Mouse (Mus musculus): ENCODE measurements around the gene Vtn.

The Vtn gene

DNA sequence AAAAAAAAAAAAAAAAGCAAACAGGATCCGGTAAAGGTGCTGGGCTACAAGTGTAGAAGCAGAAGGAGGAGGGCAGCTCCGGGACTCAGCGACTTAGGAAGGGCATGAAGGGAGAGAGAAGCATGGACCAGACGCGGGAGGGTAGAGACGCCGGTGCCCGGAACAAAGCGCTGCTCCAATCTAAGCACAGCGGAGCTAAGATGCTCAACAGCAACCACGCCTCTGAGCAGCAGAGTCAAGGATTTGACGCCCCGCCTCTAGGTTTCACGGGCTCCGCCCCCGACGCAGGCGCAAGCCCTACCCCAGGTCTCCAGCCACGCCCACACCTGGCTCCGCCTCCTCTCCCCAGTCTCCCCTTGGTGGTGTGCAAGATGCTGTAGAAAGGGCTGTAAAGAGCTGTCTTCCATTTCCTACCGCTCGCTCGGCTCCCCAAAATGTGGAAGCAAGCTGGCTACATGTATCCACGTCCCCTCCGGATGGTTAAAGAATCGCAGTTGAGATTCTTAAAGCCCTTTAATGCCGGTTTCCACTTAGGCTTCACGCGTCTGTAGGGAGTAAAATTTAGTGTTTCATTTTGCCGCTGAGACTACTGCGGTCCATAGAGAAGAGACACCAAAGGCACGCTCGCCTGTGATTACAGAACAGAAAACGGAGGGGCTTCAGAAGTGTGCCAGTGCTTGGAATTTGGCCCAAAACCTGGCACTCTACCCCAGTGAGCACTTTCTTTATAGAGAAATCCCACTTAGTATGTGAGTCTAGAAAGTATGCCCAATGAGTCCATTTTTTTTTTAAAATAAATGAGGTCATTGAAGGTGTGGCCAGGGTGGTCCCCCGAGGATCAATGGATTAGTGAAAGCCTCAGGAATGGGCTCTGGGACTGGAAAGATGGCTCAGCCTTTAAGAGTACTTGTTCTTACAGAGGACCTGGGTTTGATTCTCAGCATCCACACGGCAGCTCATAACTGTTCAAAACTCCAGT lies 1.1 kb upstream of the Vtn start, which contains the start of gene Sarm1:
Gene Sarm1, minus strand, starts transcription at position 211 of the 979 bp plus-strand sequence.
- in situ Hi-C loops (cut with MboI; ENCODE audit: low sequenced_read_pairs) = no loop called here

- in situ Hi-C loops (cut with MboI; ENCODE audit: low sequenced_read_pairs) = no loop called here
Observed at GRCm38 (mm10) chr11:78499543-78499942, 652 bp downstream of the Vtn start.

GRCm38 (mm10) chr11:78500623-78501202 lies 1.8 kb downstream of the Vtn start:
- in situ Hi-C loops (cut with MboI; ENCODE audit: low sequenced_read_pairs) = no loop called here

GRCm38 (mm10) chr11:78501529-78501928 lies 2.6 kb downstream of the Vtn start:
- in situ Hi-C loops (cut with MboI; ENCODE audit: low sequenced_read_pairs) = no loop called here

GRCm38 (mm10) chr11:78502909-78503650 lies 4.2 kb downstream of the Vtn start, which contains the start of gene Sebox:
Gene Sebox, plus strand, starts transcription at chr11:78503447.
- in situ Hi-C loops (cut with MboI; ENCODE audit: low sequenced_read_pairs) = no loop called here

DNA sequence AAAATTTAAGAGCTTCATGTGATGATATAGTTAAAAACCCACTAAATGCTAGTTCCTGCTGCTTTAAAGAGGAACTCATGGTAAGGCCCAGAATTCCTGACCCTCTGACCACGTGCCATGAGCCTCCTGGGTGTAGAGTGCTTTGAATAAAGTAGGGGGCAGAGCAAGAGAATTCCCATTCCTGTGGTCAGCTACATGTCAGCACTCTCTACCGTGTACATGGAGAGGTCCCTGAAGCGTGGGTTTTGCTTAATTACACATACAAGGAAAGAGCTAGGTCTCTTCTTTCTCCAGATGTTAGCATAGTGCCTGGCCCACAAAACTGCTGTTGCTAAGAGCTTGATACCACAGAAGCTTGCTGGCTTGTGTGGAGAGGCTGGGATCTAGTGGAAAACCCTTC lies 6.5 kb downstream of the Vtn start:
- in situ Hi-C loops (cut with MboI; ENCODE audit: low sequenced_read_pairs) = no loop called here

- in situ Hi-C loops (cut with MboI; ENCODE audit: low sequenced_read_pairs) = no loop called here
Observed at GRCm38 (mm10) chr11:78509148-78509547, 10.3 kb downstream of the Vtn start.

DNA sequence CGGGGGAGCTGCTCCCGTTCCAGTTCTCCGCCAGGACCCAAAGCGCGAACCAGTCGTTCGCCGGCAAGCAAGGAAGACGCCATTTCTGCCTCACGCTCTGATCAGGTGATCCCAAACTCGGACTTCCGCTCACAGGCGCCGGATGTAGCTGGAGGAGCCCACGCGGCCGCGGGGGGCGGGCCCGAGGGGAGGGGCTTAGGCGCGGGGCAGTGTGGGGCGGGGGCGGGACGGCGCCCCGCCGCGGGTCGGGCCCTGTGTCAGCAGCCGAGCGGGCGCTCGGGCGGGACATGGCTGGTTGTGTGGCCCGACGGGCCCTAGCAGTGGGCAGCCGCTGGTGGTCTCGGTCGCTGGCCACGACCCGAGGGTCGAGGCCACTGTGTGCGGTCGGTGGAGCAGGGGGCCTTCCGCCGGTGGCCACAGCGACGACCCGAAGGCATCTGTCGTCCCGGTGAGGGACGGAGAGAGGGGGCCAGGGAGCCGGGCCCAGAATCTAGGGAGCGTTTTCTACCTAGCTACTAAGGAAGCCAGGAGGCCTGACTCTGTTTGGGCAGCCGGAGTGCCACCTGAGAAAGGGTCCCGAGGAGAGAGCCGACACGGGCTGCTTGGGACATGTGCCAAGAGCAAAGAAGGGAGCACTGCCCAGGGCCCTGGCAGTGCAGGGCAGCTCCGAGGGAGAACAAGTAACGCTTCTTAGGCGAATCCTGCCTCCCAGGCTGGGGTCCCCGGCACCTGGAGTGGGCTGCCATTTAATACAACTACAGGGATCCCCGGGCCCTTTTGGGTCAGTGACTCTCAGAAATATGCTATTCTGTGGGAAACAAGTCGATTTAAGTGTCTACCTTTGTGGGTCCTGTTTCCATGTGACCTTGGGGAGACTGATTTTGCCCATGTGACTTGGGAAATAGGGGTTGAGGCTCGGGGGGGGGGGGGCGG lies 13.4 kb downstream of the Vtn start, which contains the start of the genes Tmem199 and Poldip2:
Gene Tmem199, minus strand, starts transcription at position 148 of the 933 bp plus-strand sequence.
Gene Poldip2, plus strand, starts transcription at position 169 of the 933 bp plus-strand sequence.
- in situ Hi-C loops (cut with MboI; ENCODE audit: low sequenced_read_pairs) = no loop called here

DNA sequence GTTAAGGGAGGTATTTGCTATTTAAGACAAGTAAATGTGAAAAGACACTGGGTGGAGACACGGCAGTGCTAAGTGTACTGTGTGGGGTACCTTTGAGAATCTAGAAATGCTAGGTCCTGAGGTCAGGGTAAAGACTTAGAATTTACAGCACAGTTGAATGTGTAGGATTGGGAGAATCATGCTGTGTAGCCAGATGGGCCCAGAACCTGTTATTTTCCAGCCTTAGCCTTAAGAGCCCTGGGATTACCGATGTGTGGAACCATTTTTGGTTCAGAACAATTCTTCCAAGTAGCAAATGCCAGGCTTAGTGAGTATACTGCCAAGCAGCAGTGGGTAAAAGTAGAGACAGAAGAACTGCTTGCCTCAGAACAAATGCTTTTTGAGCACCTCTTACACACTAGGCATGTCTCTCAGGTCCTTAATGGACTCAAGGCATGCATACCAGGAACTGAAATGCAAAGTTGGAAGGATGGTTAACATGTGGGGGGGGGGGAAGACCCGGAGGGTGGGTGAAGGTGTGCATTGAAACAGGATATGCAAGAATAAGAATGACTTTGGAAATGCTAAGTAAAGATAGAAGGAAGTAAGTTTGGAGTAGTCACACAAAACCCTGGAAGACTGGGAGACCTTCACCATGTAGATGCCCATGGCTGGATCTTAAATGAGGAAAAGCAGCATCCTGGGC lies 14.4 kb downstream of the Vtn start:
- in situ Hi-C loops (cut with MboI; ENCODE audit: low sequenced_read_pairs) = no loop called here

DNA sequence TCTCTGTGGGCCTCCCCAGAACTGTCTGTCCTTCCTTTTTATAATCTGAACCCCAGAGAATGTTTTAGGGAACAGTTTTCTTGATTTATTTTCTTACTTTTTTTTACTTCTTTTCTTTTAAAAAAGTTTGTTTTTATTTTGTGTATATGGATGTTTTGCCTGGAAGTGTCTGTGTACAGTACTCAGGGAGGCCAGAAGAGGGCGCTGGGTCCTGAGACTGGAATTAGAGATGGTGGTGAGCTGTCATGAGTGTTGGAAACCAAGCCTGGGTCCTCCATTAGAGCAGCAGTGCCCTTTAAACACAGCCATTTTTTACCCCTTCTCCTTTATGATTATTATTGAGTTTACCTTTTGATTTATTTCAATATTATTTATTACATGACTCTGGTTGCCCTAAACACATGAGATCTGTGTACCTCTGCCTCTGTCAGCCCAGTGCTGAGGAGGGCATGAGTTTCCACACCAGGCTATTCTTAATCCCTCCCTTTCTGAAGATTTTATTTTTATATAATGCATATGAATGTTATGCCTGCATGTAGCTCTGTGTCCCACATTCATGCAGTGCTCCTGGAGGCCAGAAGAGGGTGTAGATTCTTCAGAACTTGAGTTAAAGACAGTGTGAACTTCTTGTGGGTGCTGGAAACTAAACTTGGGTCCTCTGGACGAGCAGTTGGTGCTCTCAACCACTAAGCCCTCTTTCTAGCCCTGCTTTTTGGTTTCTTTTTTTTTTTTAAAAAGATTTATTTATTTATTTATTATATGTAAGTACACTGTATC lies 16.8 kb downstream of the Vtn start:
- in situ Hi-C loops (cut with MboI; ENCODE audit: low sequenced_read_pairs) = no loop called here

GRCm38 (mm10) chr11:78518931-78519330 lies 20.0 kb downstream of the Vtn start:
- in situ Hi-C loops (cut with MboI; ENCODE audit: low sequenced_read_pairs) = no loop called here

- in situ Hi-C loops (cut with MboI; ENCODE audit: low sequenced_read_pairs) = no loop called here
Observed at GRCm38 (mm10) chr11:78521880-78522279, 23.0 kb downstream of the Vtn start.

DNA sequence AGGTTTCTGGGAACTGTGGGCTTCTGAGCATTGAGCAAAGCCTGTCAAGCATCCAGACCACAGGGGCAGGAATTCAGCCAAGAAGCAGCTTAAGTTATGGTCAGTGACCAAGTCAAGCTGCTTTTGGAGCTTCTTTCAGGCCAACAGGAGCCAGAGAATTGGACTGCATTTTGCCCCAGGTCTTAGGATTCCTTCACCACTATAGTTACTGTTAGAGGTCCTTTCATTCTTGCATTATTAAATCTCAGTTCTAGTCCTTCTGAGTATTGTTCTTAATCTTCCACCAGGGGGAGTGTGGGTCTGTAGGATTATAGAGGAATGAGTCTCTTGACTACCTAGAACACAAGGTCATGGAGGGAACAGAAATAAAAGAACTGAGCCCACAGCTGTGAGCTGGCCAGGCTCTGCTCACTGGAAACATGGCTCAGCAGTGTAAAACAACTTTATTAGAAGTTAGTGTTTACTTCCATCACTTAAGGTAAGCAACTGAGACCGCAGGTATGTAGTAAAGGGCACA lies 23.6 kb downstream of the Vtn start:
- in situ Hi-C loops (cut with MboI; ENCODE audit: low sequenced_read_pairs) = no loop called here

DNA sequence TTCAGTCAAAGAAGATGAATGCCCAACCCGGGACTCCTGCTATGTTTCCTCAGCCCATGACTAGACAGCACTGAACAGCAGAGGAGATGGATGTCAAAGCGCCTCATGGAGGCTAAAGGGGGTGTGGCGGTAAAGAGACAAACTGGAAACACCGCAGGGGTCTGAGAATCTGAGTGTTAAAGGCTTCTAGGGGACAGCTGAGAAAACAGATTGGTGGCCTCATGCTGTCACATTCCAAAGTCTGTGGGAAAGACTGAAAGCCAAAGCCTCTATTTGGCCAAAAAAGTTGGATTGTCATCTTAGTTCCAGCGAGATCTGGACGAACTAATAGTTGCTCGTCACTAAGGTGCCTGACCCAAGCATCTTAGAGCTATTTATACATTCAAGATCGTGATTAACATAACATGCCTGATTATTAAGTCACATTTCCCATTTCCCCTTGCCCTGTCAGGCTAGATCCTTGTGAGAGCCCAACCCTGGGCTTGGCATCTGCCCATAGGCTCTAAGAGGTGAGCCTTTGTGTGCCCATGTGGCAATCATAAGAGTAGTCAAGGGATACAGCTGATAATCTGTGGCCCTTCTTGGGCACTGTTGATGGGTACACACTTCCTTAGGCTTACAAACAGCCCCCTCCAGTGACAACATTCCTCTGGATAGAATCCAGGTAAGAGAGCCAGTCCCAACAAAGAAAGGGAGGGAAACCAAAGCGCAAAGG lies 24.5 kb downstream of the Vtn start:
- in situ Hi-C loops (cut with MboI; ENCODE audit: low sequenced_read_pairs) = no loop called here

DNA sequence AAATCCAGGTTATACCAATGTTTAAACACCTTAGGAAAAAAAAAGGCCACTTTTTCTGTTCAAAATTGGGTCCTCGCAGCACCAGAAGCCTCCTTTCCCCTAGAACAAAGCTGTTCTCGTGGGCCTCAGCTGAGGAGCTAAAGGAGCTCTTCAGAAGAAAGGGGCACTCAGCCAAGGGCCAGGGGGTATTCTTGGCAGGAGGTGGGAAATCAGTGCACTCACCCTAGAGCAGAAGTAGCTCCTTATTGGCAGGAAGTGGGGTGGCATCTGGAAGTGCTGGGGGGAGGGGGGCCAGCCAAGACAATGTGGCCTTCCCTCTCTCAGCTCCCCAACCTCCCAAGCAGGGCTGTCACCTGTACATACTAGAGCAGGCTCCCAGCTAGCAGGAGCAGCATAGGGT lies 25.9 kb downstream of the Vtn start:
- in situ Hi-C loops (cut with MboI; ENCODE audit: low sequenced_read_pairs) = no loop called here

DNA sequence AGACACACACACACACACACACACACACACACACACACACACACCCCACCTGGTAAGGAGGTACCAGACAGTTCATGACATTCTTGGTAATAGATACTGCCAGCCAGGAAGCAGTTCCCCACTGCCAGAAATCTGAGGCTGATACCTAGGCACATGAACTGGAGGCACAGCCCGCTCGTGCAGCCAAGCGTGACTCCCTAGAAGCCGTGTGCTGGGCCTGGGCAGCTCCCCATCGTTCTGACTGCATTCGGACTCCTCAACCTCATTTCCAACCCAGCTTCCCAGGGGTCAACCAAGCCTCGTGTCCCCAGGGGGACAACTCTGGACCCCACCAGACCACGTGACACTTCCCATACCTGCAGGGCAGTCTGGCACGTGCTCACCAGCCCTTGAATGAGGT lies 29.8 kb downstream of the Vtn start:
- in situ Hi-C loops (cut with MboI; ENCODE audit: low sequenced_read_pairs) = no loop called here

DNA sequence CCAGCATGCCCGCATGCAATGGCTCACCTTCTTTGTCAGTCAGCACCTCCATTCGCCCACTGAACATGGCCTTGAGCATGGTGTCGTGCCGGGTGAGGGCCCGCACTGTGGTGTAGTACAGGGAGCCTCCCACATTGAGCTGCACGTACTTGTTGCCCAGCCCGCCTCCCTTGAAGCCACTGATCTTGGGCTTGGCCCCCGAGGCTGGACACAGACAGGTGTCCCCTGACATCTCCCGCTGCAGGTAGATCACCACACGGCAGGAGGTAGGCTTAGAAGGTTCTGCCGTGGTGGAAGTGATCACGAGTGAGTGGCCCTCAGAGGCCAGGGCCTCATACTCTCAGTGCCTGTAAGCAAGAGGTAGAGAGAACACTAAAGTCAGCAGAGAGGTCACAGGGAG lies 31.1 kb downstream of the Vtn start:
- in situ Hi-C loops (cut with MboI; ENCODE audit: low sequenced_read_pairs) = no loop called here

DNA sequence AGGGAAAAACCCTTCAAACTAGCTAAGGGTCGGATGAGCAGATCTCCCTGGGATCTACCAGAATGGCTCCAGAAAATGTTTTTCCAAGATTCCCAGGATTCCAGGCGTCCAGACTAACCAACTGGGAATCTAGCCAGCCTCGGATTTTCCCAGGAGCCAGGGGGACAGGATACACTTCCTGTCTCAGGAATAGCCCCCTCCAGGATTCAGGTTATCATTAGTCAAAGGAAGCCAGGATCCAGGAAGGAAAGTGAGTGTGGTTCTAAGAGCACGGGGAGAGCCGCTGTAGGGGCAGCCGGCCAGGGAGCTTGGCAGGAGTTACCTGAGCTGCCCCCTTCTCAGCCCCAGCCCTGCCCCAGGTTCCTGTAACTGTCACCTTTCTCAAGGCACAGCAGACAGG lies 32.2 kb downstream of the Vtn start:
- in situ Hi-C loops (cut with MboI; ENCODE audit: low sequenced_read_pairs) = no loop called here

Data from CH12F3 (cell line).